Mouse (Mus musculus) embryonic fibroblast, embryonic 13.5 days (primary cell): Measurements from ENCODE around the gene Ttc23.

ENCODE experiments used
- CTCF ChIP-seq: IDR thresholded peaks from 2 replicates; pipeline ENCODE4 v1.5.1; 2011; ENCODE audit warnings: mild to moderate bottlenecking, control low read depth, low read length, moderate library complexity, borderline replicate concordance; ENCODE audit not compliant: insufficient read depth
- POLR2A ChIP-seq: IDR thresholded peaks from 2 replicates; pipeline ENCODE4 v1.6.1; 2011; ENCODE audit warnings: low read depth, mild to moderate bottlenecking, control low read depth, low read length, moderate library complexity

GRCm38 (mm10) chr7:67678878-67679499 lies 31.8 kb downstream of the Ttc23 start:
- TF ChIP-seq CTCF (no peak), POLR2A (no peak)
